Mouse (Mus musculus): ENCODE data around the gene Mamld1.
A peak's percentile ranks its signal among the peaks of the same experiment; 100 is the strongest.

- TF ChIP-seq CTCF (IDR thresholded peaks at IDR 0.05; ENCODE audit: extremely low read depth, insufficient read depth, low read length): no peak
- peak; percentile 66; the same call in 1 of the 2 replicates for TF ChIP-seq POLR2A (IDR thresholded peaks at IDR 0.05; ENCODE audit: extremely low read depth, insufficient read depth, low read length)
These were observed at the start of gene Mamld1 for GRCm38 (mm10) chrX:71049864-71050576.

Data from cortical plate, adult 2 months (tissue).